Mouse (Mus musculus): ENCODE measurements around the gene Ifi27l2a. TPM values are rescaled to one million over a fixed set of nuclear protein-coding genes. Genes with fewer than 3 reads are reported as not detected.

Gene Ifi27l2a
- polyA plus RNA-seq (2012; rRNA removed) = 0.52 and 2.0 TPM in 2 replicates

GRCm38 (mm10) chr12:103443524-103443923 lies at the start of gene Ifi27l2a:
TSS of gene Ifi27l2a (minus strand) at chr12:103443680.

DNA sequence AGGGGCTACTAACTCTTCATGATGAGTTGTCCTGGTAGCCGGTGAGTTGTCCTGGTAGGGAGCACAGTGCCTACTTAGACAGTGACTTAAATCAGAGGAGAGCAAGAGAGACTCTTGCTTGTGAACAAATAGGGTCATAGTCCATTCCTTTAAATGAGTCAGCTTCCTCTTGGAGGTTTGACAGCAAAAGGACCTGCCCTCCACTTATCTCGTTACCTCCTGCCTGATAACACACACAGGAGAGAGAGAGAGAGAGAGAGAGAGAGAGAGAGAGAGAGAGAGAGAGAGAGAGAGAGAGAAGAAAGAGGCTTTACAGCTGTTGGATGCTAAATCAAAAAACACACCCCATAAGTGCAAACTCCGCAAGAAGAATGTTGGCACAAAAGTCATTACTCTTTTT lies 13.7 kb upstream of the Ifi27l2a start, which contains the start of gene Ifi27l2b:
Ifi27l2b (minus strand) TSS at position 84 of the 400 bp plus-strand sequence.

DNA sequence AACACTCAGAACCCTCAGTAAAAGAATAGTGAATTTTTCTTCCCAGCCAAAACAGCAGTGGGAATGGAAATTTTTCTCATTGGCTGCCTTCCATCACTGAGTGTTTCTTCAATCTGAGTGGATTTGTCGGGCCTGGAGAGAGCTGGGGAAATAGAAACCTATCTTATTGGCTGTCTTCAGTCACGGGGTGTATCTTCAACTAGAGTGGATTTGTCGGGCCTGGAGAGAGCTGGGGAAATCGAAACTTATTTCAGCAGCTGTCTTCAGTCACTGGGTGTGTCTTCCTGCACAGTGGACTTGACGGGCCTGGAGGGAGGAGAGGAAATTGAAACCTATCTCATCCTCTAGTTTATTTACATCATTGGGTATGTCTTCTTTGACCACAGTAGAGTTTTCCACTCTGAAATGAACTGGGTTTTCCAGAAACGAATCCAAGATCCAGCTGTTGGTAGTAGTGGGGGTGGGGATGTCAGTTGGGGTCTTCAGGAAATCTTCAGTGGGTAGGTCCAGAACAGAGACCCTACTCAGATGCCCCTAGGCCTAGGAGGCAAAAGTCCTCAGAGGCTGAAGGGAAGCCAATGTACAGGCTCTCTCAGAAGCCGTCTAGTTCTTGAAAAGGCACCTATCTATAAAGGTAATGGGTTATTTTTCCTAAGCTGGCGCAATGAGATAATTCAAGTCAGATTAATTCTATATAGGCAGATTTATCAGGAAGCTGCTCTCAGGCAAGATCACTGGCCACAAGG lies 9.3 kb downstream of the Ifi27l2a start, which contains the start of gene Ifi27:
Ifi27 (plus strand) TSS at position 226 of the 746 bp plus-strand sequence.

DNA sequence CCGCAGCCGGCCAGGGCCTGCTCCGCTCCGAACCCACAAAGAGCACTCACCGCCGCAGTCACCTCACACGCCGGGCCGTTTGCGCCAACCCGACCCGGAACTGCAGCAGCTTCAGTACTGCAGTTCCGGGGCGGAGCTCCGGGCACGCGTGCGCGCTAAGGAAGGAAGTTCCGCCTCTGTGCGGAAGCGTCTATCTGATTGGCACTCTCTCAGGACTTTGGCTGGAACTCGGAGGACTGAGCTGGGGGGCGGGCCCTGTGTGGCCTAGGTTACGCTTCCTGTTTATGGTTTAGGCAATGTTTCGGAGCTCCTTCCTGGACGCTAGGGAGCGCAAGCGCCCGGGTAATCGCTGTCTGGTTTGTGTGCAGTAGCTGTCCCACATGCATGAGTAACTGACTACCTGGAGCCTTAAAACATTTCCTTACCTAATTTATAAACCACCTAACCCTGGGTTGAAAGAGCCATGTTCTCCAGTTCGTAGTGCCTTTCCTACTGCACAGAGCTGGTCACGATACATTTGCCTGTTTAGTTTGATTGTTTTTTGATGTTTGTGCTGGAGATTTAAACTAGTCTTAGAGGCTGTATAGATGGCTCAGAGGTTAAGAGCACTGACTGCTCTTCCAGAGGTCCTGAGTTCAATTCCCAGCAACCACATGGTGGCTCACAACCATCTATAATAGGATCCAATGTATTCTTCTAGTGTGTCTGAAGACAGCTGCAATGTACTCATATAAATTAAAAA lies 17.6 kb downstream of the Ifi27l2a start, which contains the start of gene Ddx24:
Ddx24 (minus strand) TSS at position 102 of the 742 bp plus-strand sequence.

GRCm38 (mm10) chr12:103407720-103408119 lies 35.8 kb downstream of the Ifi27l2a start, which contains the start of gene 9330161L09Rik:
TSS of gene 9330161L09Rik (minus strand) at chr12:103407820.

Other genes starting within 250 kb of the Ifi27l2a start
- gene Prima1, start 201.5 kb downstream of the Ifi27l2a start, polyA plus RNA-seq (2012; rRNA removed) = 3.0 and 5.4 TPM in 2 replicates
- 20.3 and 41.4 TPM in 2 replicates for gene Fam181a, start 132.7 kb downstream of the Ifi27l2a start, polyA plus RNA-seq (2012; rRNA removed)
- 2.2 and 8.5 TPM in 2 replicates for gene Asb2, start 87.7 kb downstream of the Ifi27l2a start, polyA plus RNA-seq (2012; rRNA removed)
- 7.1 and 9.7 TPM in 2 replicates for gene Otub2, start 55.0 kb downstream of the Ifi27l2a start, polyA plus RNA-seq (2012; rRNA removed)
- gene 9330161L09Rik, start 35.9 kb downstream of the Ifi27l2a start, polyA plus RNA-seq (2012; rRNA removed) = 0.94 and 0.96 TPM in 2 replicates
- gene Ddx24, start 17.9 kb downstream of the Ifi27l2a start, polyA plus RNA-seq (2012; rRNA removed) = 64.5 and 84.8 TPM in 2 replicates
- gene Ifi27, start 9.5 kb downstream of the Ifi27l2a start, polyA plus RNA-seq (2012; rRNA removed) = 5.0 and 7.8 TPM in 2 replicates
- not detected in 2 replicates for gene Ifi27l2b, start 13.5 kb upstream of the Ifi27l2a start, polyA plus RNA-seq (2012; rRNA removed)
- 4.2 and 4.7 TPM in 2 replicates for gene Ppp4r4, start 88.6 kb upstream of the Ifi27l2a start, polyA plus RNA-seq (2012; rRNA removed)
- gene Serpina10, start 187.8 kb upstream of the Ifi27l2a start, polyA plus RNA-seq (2012; rRNA removed) = 0.93 and 2.9 TPM in 2 replicates
- 19.6 and 42.2 TPM in 2 replicates for gene Serpina6, start 213.5 kb upstream of the Ifi27l2a start, polyA plus RNA-seq (2012; rRNA removed)
- 0.05 TPM in 1 of 2 replicates, not detected in the other for gene Serpina16, start 232.5 kb upstream of the Ifi27l2a start, polyA plus RNA-seq (2012; rRNA removed)